Mouse (Mus musculus): Measurements from ENCODE around the gene Sema4f. TPM values are rescaled to one million over a fixed set of nuclear protein-coding genes. Genes with fewer than 3 reads are reported as not detected.

Gene Sema4f
- 3.6 TPM for polyA plus RNA-seq (2017; shearing (Covaris generic))

DNA sequence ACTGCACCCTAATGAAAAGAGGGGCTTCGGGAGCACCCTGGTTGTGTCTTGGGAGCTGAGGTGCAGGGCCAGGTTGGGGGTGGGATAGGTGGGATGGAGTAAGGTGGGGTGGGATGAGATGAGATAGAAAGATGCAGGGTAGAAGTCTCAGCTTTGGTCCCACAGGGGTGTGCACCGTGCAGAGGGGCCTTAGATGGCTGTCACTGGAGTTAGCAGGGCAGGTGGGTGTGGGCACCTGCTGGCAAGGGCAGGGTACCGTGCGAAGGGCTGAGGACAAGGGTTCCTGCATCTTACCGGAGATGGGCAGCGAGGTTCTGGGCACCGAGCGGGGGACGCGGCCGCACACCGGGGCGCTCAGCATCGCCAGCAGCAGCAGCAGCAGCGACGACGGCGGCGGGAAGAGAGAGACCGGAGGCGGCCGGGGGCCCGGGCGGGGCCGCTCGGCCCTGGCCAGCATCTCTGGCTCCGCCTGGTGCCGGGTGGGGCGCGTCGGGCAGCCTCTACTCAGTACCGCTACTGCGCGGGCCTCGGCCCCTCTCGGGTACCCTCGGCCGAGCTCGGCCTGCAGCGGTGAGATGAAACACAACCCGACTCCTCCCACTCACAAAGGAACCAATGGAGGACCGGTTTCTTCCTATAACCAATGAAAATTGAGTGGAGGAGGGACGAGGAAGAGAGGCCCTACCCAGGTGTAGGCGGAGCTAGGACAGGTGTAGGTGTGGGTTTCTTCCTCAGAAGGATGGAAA is at the start of gene Sema4f:
TSS of gene Sema4f (minus strand) at position 603 of the 746 bp plus-strand sequence.

DNA sequence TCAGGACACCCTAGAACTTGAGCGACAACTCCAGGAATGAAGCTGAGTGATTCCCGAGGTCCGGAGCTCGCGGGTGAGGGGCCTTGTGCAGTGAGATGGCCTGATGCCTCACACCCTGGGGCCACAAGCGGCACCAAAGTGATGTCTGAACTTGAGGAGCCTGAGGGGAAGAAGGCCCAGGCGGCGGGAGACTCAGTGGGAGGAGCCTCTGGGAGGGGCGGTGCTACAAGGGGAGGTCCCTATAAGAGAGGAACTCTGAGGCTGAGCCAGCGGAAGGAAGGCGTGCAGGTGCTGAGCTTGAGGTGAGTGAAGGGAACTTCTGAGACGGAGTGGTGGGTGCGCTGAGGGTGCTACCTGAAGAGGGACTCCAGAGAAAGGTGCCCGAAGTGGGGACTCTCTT is 7.1 kb upstream of the Sema4f start, which contains the start of gene M1ap:
TSS of gene M1ap (plus strand) at position 252 of the 400 bp plus-strand sequence.

Other genes starting within 250 kb of the Sema4f start
- gene Pole4, start 234.4 kb downstream of the Sema4f start, polyA plus RNA-seq (2017; shearing (Covaris generic)), result 183 TPM
- 3.9 TPM for gene Hk2, start 165.3 kb downstream of the Sema4f start, polyA plus RNA-seq (2017; shearing (Covaris generic))
- 0.64 TPM for gene M1ap, start 7.1 kb upstream of the Sema4f start, polyA plus RNA-seq (2017; shearing (Covaris generic))
- gene Dok1, start 93.7 kb upstream of the Sema4f start, polyA plus RNA-seq (2017; shearing (Covaris generic)), result 56.5 TPM
- 0.32 TPM for gene Loxl3, start 94.4 kb upstream of the Sema4f start, polyA plus RNA-seq (2017; shearing (Covaris generic))
- gene Aup1, start 114.8 kb upstream of the Sema4f start, polyA plus RNA-seq (2017; shearing (Covaris generic)), result 472 TPM
- gene Htra2, start 115.5 kb upstream of the Sema4f start, polyA plus RNA-seq (2017; shearing (Covaris generic)), result 67.6 TPM
- 4.9 TPM for gene Dqx1, start 118.1 kb upstream of the Sema4f start, polyA plus RNA-seq (2017; shearing (Covaris generic))
- not detected for gene Tlx2, start 130.5 kb upstream of the Sema4f start, polyA plus RNA-seq (2017; shearing (Covaris generic))
- gene Pcgf1, start 138.1 kb upstream of the Sema4f start, polyA plus RNA-seq (2017; shearing (Covaris generic)), result 32.7 TPM
- gene Lbx2, start 146.6 kb upstream of the Sema4f start, polyA plus RNA-seq (2017; shearing (Covaris generic)), result not detected
- 5.2 TPM for gene Ccdc142, start 161.8 kb upstream of the Sema4f start, polyA plus RNA-seq (2017; shearing (Covaris generic))
- gene Gm42688, start 161.8 kb upstream of the Sema4f start, polyA plus RNA-seq (2017; shearing (Covaris generic)), result 5.8 TPM
- gene Mrpl53, start 169.3 kb upstream of the Sema4f start, polyA plus RNA-seq (2017; shearing (Covaris generic)), result 65.4 TPM
- gene Mogs, start 175.7 kb upstream of the Sema4f start, polyA plus RNA-seq (2017; shearing (Covaris generic)), result 3.9 TPM
- gene Wbp1, start 181.8 kb upstream of the Sema4f start, polyA plus RNA-seq (2017; shearing (Covaris generic)), result 71.7 TPM
- 13.0 TPM for gene Ino80b, start 185.7 kb upstream of the Sema4f start, polyA plus RNA-seq (2017; shearing (Covaris generic))
- gene Rtkn, start 195.7 kb upstream of the Sema4f start, polyA plus RNA-seq (2017; shearing (Covaris generic)), result 0.92 TPM
- 1.9 TPM for gene Wdr54, start 216.6 kb upstream of the Sema4f start, polyA plus RNA-seq (2017; shearing (Covaris generic))
- not detected for gene 1700003E16Rik, start 216.6 kb upstream of the Sema4f start, polyA plus RNA-seq (2017; shearing (Covaris generic))
- 86.5 TPM for gene Dctn1, start 226.2 kb upstream of the Sema4f start, polyA plus RNA-seq (2017; shearing (Covaris generic))